Mouse (Mus musculus): ENCODE results near the gene Lrch1. TPM values are rescaled to one million over a fixed set of nuclear protein-coding genes. Genes with fewer than 3 reads are reported as not detected.

Lrch1 gene
- polyA plus RNA-seq, 1 experiment from 2014 or later, result 16.0 TPM

- WGBS, result 70% methylated on average over 2 of the region's 2 CpGs
- H3K9ac ChIP-seq (replicated peaks; ENCODE audit: low read depth, low read length), result no peak overlapping the region
- no peak overlapping the region for H3K4me3 ChIP-seq (ENCODE audit: low read depth, low read length)
- H3K4me2 ChIP-seq (replicated peaks; ENCODE audit: low read depth, low read length), result no peak overlapping the region
- H3K9me3 ChIP-seq (ENCODE audit: control insufficient read depth, low read depth, low read length), result no peaks in the 10 kb centered on the region
- no peak overlapping the region for H3K27ac ChIP-seq (ENCODE audit: low read length)
- H3K36me3 ChIP-seq (ENCODE audit: control insufficient read depth, insufficient read depth, low read length), result no peaks in the 10 kb centered on the region
- no peaks in the 10 kb centered on the region for H3K27me3 ChIP-seq (ENCODE audit: control insufficient read depth, insufficient read depth, low read length)
- H3K4me1 ChIP-seq (ENCODE audit: control insufficient read depth, insufficient read depth, low read length), result peaks cover 11% of the 10 kb centered on the region; the same call in 1 of the 2 replicates
- ATAC-seq (ENCODE audit: insufficient number of reproducible peaks, insufficient read depth, low FRiP score, low read depth), result no peak
Observed at GRCm38 (mm10) chr14:74841708-74842107, 106.0 kb downstream of the Lrch1 start.

GRCm38 (mm10) chr14:74841297-74841696, 106.4 kb downstream of the Lrch1 start:
- Histone ChIP-seq H3K4me2 (replicated peaks; ENCODE audit: low read depth, low read length) (no peak overlapping the region), H3K9ac (replicated peaks; ENCODE audit: low read depth, low read length) (no peak overlapping the region), H3K4me3 (ENCODE audit: low read depth, low read length) (no peak overlapping the region), H3K9me3 (ENCODE audit: control insufficient read depth, low read depth, low read length) (no peaks in the 10 kb centered on the region), H3K4me1 (ENCODE audit: control insufficient read depth, insufficient read depth, low read length) (peaks cover 8% of the 10 kb centered on the region; the same call in 1 of the 2 replicates), H3K27ac (ENCODE audit: low read length) (no peak overlapping the region), H3K27me3 (ENCODE audit: control insufficient read depth, insufficient read depth, low read length) (no peaks in the 10 kb centered on the region), H3K36me3 (ENCODE audit: control insufficient read depth, insufficient read depth, low read length) (no peaks in the 10 kb centered on the region)
- 48% methylated on average over 3 of the region's 3 CpGs for WGBS
- no peak for ATAC-seq (ENCODE audit: insufficient number of reproducible peaks, insufficient read depth, low FRiP score, low read depth)

GRCm38 (mm10) chr14:74840820-74841219, 106.9 kb downstream of the Lrch1 start:
- H3K27me3 ChIP-seq (ENCODE audit: control insufficient read depth, insufficient read depth, low read length), result no peaks in the 10 kb centered on the region
- no peak overlapping the region for H3K4me3 ChIP-seq (ENCODE audit: low read depth, low read length)
- no peaks in the 10 kb centered on the region for H3K36me3 ChIP-seq (ENCODE audit: control insufficient read depth, insufficient read depth, low read length)
- peaks cover 6% of the 10 kb centered on the region; the same call in 1 of the 2 replicates for H3K4me1 ChIP-seq (ENCODE audit: control insufficient read depth, insufficient read depth, low read length)
- H3K27ac ChIP-seq (ENCODE audit: low read length), result no peak overlapping the region
- no peak for ATAC-seq (ENCODE audit: insufficient number of reproducible peaks, insufficient read depth, low FRiP score, low read depth)
- 66% methylated on average over 3 of the region's 3 CpGs for WGBS
- H3K9me3 ChIP-seq (ENCODE audit: control insufficient read depth, low read depth, low read length), result no peaks in the 10 kb centered on the region
- no peak overlapping the region for H3K4me2 ChIP-seq (replicated peaks; ENCODE audit: low read depth, low read length)
- no peak overlapping the region for H3K9ac ChIP-seq (replicated peaks; ENCODE audit: low read depth, low read length)

- H3K27ac ChIP-seq (ENCODE audit: low read length), result 0 out of 2 replicates have a peak overlapping the region, but pooled peaks have one; percentile 6
- 0 out of 2 replicates have a peak, but pooled peaks cover 3% of the 10 kb centered on the region for H3K4me1 ChIP-seq (ENCODE audit: control insufficient read depth, insufficient read depth, low read length)
- H3K27me3 ChIP-seq (ENCODE audit: control insufficient read depth, insufficient read depth, low read length), result no peaks in the 10 kb centered on the region
- no peaks in the 10 kb centered on the region for H3K36me3 ChIP-seq (ENCODE audit: control insufficient read depth, insufficient read depth, low read length)
- H3K4me3 ChIP-seq (ENCODE audit: low read depth, low read length), result no peak overlapping the region
- 82% methylated on average over 2 of the region's 2 CpGs for WGBS
- H3K4me2 ChIP-seq (replicated peaks; ENCODE audit: low read depth, low read length), result no peak overlapping the region
- no peaks in the 10 kb centered on the region for H3K9me3 ChIP-seq (ENCODE audit: control insufficient read depth, low read depth, low read length)
- no peak overlapping the region for H3K9ac ChIP-seq (replicated peaks; ENCODE audit: low read depth, low read length)
- no peak for ATAC-seq (ENCODE audit: insufficient number of reproducible peaks, insufficient read depth, low FRiP score, low read depth)
Observed at GRCm38 (mm10) chr14:74840328-74840727, 107.3 kb downstream of the Lrch1 start.

- no peak for ATAC-seq (ENCODE audit: insufficient number of reproducible peaks, insufficient read depth, low FRiP score, low read depth)
- Histone ChIP-seq H3K4me3 (ENCODE audit: low read depth, low read length) (no peak overlapping the region), H3K36me3 (ENCODE audit: control insufficient read depth, insufficient read depth, low read length) (no peaks in the 10 kb centered on the region), H3K4me1 (ENCODE audit: control insufficient read depth, insufficient read depth, low read length) (0 out of 2 replicates have a peak, but pooled peaks cover 3% of the 10 kb centered on the region), H3K27me3 (ENCODE audit: control insufficient read depth, insufficient read depth, low read length) (no peaks in the 10 kb centered on the region), H3K9me3 (ENCODE audit: control insufficient read depth, low read depth, low read length) (no peaks in the 10 kb centered on the region), H3K9ac (replicated peaks; ENCODE audit: low read depth, low read length) (no peak overlapping the region), H3K27ac (ENCODE audit: low read length) (no peak overlapping the region), H3K4me2 (replicated peaks; ENCODE audit: low read depth, low read length) (no peak overlapping the region)
- WGBS, result 88% methylated on average over 7 of the region's 7 CpGs
Observed at GRCm38 (mm10) chr14:74838816-74839215, 108.9 kb downstream of the Lrch1 start.

GRCm38 (mm10) chr14:74835010-74835409, 112.7 kb downstream of the Lrch1 start:
- Histone ChIP-seq H3K4me3 (ENCODE audit: low read depth, low read length) (no peak overlapping the region), H3K9me3 (ENCODE audit: control insufficient read depth, low read depth, low read length) (no peaks in the 10 kb centered on the region), H3K36me3 (ENCODE audit: control insufficient read depth, insufficient read depth, low read length) (no peaks in the 10 kb centered on the region), H3K4me2 (replicated peaks; ENCODE audit: low read depth, low read length) (no peak overlapping the region), H3K27me3 (ENCODE audit: control insufficient read depth, insufficient read depth, low read length) (no peaks in the 10 kb centered on the region), H3K9ac (replicated peaks; ENCODE audit: low read depth, low read length) (no peak overlapping the region), H3K27ac (ENCODE audit: low read length) (no peak overlapping the region), H3K4me1 (ENCODE audit: control insufficient read depth, insufficient read depth, low read length) (no peaks in the 10 kb centered on the region)
- 65% methylated on average over 1 of the region's 1 CpGs for WGBS
- no peak for ATAC-seq (ENCODE audit: insufficient number of reproducible peaks, insufficient read depth, low FRiP score, low read depth)

- ATAC-seq (ENCODE audit: insufficient number of reproducible peaks, insufficient read depth, low FRiP score, low read depth), result no peak
- no peak overlapping the region for H3K4me3 ChIP-seq (ENCODE audit: low read depth, low read length)
- no peak overlapping the region for H3K9ac ChIP-seq (replicated peaks; ENCODE audit: low read depth, low read length)
- H3K36me3 ChIP-seq (ENCODE audit: control insufficient read depth, insufficient read depth, low read length), result no peaks in the 10 kb centered on the region
- no peaks in the 10 kb centered on the region for H3K27me3 ChIP-seq (ENCODE audit: control insufficient read depth, insufficient read depth, low read length)
- no peak overlapping the region for H3K4me2 ChIP-seq (replicated peaks; ENCODE audit: low read depth, low read length)
- H3K27ac ChIP-seq (ENCODE audit: low read length), result no peak overlapping the region
- no peaks in the 10 kb centered on the region for H3K4me1 ChIP-seq (ENCODE audit: control insufficient read depth, insufficient read depth, low read length)
- WGBS, result 100% methylated on average over 1 of the region's 1 CpGs
- H3K9me3 ChIP-seq (ENCODE audit: control insufficient read depth, low read depth, low read length), result no peaks in the 10 kb centered on the region
Observed at GRCm38 (mm10) chr14:74834215-74834614, 113.5 kb downstream of the Lrch1 start.

GRCm38 (mm10) chr14:74831653-74832052, 116.0 kb downstream of the Lrch1 start:
- H3K36me3 ChIP-seq (ENCODE audit: control insufficient read depth, insufficient read depth, low read length), result no peaks in the 10 kb centered on the region
- H3K9ac ChIP-seq (replicated peaks; ENCODE audit: low read depth, low read length), result no peak overlapping the region
- no peak for ATAC-seq (ENCODE audit: insufficient number of reproducible peaks, insufficient read depth, low FRiP score, low read depth)
- no peak overlapping the region for H3K27ac ChIP-seq (ENCODE audit: low read length)
- no peaks in the 10 kb centered on the region for H3K27me3 ChIP-seq (ENCODE audit: control insufficient read depth, insufficient read depth, low read length)
- no peaks in the 10 kb centered on the region for H3K4me1 ChIP-seq (ENCODE audit: control insufficient read depth, insufficient read depth, low read length)
- no peaks in the 10 kb centered on the region for H3K9me3 ChIP-seq (ENCODE audit: control insufficient read depth, low read depth, low read length)
- 59% methylated on average over 5 of the region's 5 CpGs for WGBS
- no peak overlapping the region for H3K4me2 ChIP-seq (replicated peaks; ENCODE audit: low read depth, low read length)
- H3K4me3 ChIP-seq (ENCODE audit: low read depth, low read length), result no peak overlapping the region

- no peak overlapping the region for H3K27ac ChIP-seq (ENCODE audit: low read length)
- H3K9ac ChIP-seq (replicated peaks; ENCODE audit: low read depth, low read length), result no peak overlapping the region
- H3K36me3 ChIP-seq (ENCODE audit: control insufficient read depth, insufficient read depth, low read length), result no peaks in the 10 kb centered on the region
- no peak overlapping the region for H3K4me3 ChIP-seq (ENCODE audit: low read depth, low read length)
- no peaks in the 10 kb centered on the region for H3K9me3 ChIP-seq (ENCODE audit: control insufficient read depth, low read depth, low read length)
- ATAC-seq (ENCODE audit: insufficient number of reproducible peaks, insufficient read depth, low FRiP score, low read depth), result no peak
- H3K4me1 ChIP-seq (ENCODE audit: control insufficient read depth, insufficient read depth, low read length), result no peaks in the 10 kb centered on the region
- no peak overlapping the region for H3K4me2 ChIP-seq (replicated peaks; ENCODE audit: low read depth, low read length)
- 46% methylated on average over 5 of the region's 5 CpGs for WGBS
- H3K27me3 ChIP-seq (ENCODE audit: control insufficient read depth, insufficient read depth, low read length), result no peaks in the 10 kb centered on the region
Observed at GRCm38 (mm10) chr14:74831050-74831449, 116.6 kb downstream of the Lrch1 start.
